20 mouse cellular contexts compared by ENCODE assay signal in genomic region chr5:150404867-150405266, GRCm38 (mm10).
DNase-seq lines count a peak whose midpoint lies in the region; ATAC-seq lines count a peak whose summit lies in the region.
"Had no signal": no experiment of that assay in that cellular context is flagged by ENCODE, and none has a peak within 500 bp of the region (broad histone marks: within the 10 kb centered on the region; RNA-seq: fewer than 3 reads in every experiment).

No protein-coding gene starts in this region.

- ATAC-seq in frontal cortex, adult (ENCODE audit: low TSS enrichment): peak; percentile 59; the same call in 1 of the 2 replicates
- ATAC-seq: activated CD4-positive, CD25-positive, alpha-beta regulatory T cell, adult 4 months; CD4-positive, CD25-positive, alpha-beta regulatory T cell, adult 4 months; forebrain, embryonic 14.5 days; forebrain, embryonic 16.5 days; Patski had no signal

- peak; percentile 46 to 75 for DNase-seq in adrenal gland, adult (ENCODE audit: inconsistent age in 2 of 2, low spot score in 1 of 2)
- no peak for DNase-seq in adrenal gland, postnatal 25 days
- DNase-seq in adrenal gland, adult 8-10 months: peak; percentile 29
- DNase-seq in adrenal gland, postnatal 4 days (ENCODE audit: low spot score in 2 of 2): no peak
- DNase-seq in frontal cortex, postnatal 25 days (ENCODE audit: low spot score in 2 of 2): no peak
- peak; percentile 24 to 50 for DNase-seq in adrenal gland, postnatal 36 days
- no peak for DNase-seq in cerebellum, postnatal 4 days (ENCODE audit: low spot score in 2 of 2)
- DNase-seq: B cell, adult 2 months; cerebellum, adult 11 months; cerebellum, adult 8-10 months; cerebellum, adult 9-11 months; cerebellum, postnatal 14 days; cerebellum, postnatal 36 days; gastrocnemius, adult 2 months had no signal

Comparison
In these comparisons a context has a peak if more than half of its experiments do, and no peak if none do; other contexts are left out.
1. DNase-seq: peak in adrenal gland, adult (2 of 2), adrenal gland, adult 8-10 months (single experiment) and adrenal gland, postnatal 36 days (2 of 2); none in adrenal gland, postnatal 25 days (single experiment), adrenal gland, postnatal 4 days (0 of 2), frontal cortex, postnatal 25 days (0 of 2) and cerebellum, postnatal 4 days (0 of 2).